Mouse (Mus musculus): ENCODE results near the gene Ndufa6. TPM values are rescaled to one million over a fixed set of nuclear protein-coding genes. Genes with fewer than 3 reads are reported as not detected.
A peak's percentile ranks its signal among the peaks of the same experiment; 100 is the strongest.

Gene Ndufa6
- total RNA-seq, 2 experiments from 2014 or later, result 629 to 669 TPM

- DNase-seq, result peak; percentile 73
These were observed 13.1 kb downstream of the Ndufa6 start for GRCm38 (mm10) chr15:82341036-82341501.

- no peak for DNase-seq
These were observed 13.6 kb downstream of the Ndufa6 start for GRCm38 (mm10) chr15:82340414-82341035.

- no peak for DNase-seq
These were observed 14.4 kb downstream of the Ndufa6 start for GRCm38 (mm10) chr15:82339634-82340254.

- no peak for DNase-seq
These were observed 15.0 kb downstream of the Ndufa6 start for GRCm38 (mm10) chr15:82339150-82339549.

- peak; percentile 98 for DNase-seq
These were observed 15.5 kb downstream of the Ndufa6 start, which contains the start of the genes Naga, Pheta2 and Smdt1 for GRCm38 (mm10) chr15:82338593-82339112. TSS of gene Naga (minus strand) at chr15:82338925. TSS of gene Pheta2 (plus strand) at chr15:82338942. TSS of gene Smdt1 (plus strand) at chr15:82338959.

GRCm38 (mm10) chr15:82337875-82338274 lies 16.2 kb downstream of the Ndufa6 start:
- no peak for DNase-seq

GRCm38 (mm10) chr15:82336629-82337028 lies 17.5 kb downstream of the Ndufa6 start:
- no peak for DNase-seq

- no peak for DNase-seq
These were observed 18.9 kb downstream of the Ndufa6 start for GRCm38 (mm10) chr15:82335194-82335593.

- no peak for DNase-seq
These were observed 28.7 kb downstream of the Ndufa6 start for GRCm38 (mm10) chr15:82325382-82325781.

- no peak for DNase-seq
These were observed 31.9 kb downstream of the Ndufa6 start for GRCm38 (mm10) chr15:82322195-82322594.

GRCm38 (mm10) chr15:82319613-82320012 lies 34.5 kb downstream of the Ndufa6 start:
- no peak for DNase-seq

GRCm38 (mm10) chr15:82317839-82318238 lies 36.3 kb downstream of the Ndufa6 start:
- peak; percentile 50 for DNase-seq

- DNase-seq, result no peak
These were observed 45.7 kb downstream of the Ndufa6 start for GRCm38 (mm10) chr15:82308416-82308815.

GRCm38 (mm10) chr15:82307107-82307506 lies 47.0 kb downstream of the Ndufa6 start:
- DNase-seq, result no peak

Small RNA genes lying within 50 kb of the gene (microRNA-seq; reads per million reads assigned to microRNA genes)
- not detected for gene Mir7684

Other genes with a start within 250 kb of the Ndufa6 start
- gene Ccdc134, start 226.4 kb downstream of the Ndufa6 start, total RNA-seq (2021), result 1 to 10 TPM; 8.6 to 8.7 TPM
- 10 to 100 TPM; 44.6 to 47.5 TPM for gene Srebf2, start 207.1 kb downstream of the Ndufa6 start, total RNA-seq (2021)
- under 1 TPM; 0.12 to 0.45 TPM for gene Shisa8, start 141.5 kb downstream of the Ndufa6 start, total RNA-seq (2021)
- 1 to 10 TPM; 2.1 to 2.7 TPM for gene Tnfrsf13c, start 130.0 kb downstream of the Ndufa6 start, total RNA-seq (2021)
- 10 to 100 TPM; 11.7 to 12.0 TPM for gene Cenpm, start 109.6 kb downstream of the Ndufa6 start, total RNA-seq (2021)
- under 1 TPM; 0.27 to 1.00 TPM for gene 1500009C09Rik, start 101.9 kb downstream of the Ndufa6 start, total RNA-seq (2021)
- gene Sept3, start 79.4 kb downstream of the Ndufa6 start, total RNA-seq (2021), result 1 to 10 TPM; 3.5 to 6.0 TPM
- under 1 TPM in 1 of 2 experiments, not detected in 1; 0.48 TPM for gene Wbp2nl, start 55.4 kb downstream of the Ndufa6 start, total RNA-seq (2021)
- gene Naga, start 15.4 kb downstream of the Ndufa6 start, total RNA-seq (2021), result 10 to 100 TPM; 57.0 to 62.5 TPM
- 1 to 10 TPM; 3.5 to 3.7 TPM for gene Pheta2, start 15.4 kb downstream of the Ndufa6 start, total RNA-seq (2021)
- 100 to 1,000 TPM; 159 to 168 TPM for gene Smdt1, start 15.4 kb downstream of the Ndufa6 start, total RNA-seq (2021)
- 10 to 100 TPM; 32.2 to 35.4 TPM for gene Cyp2d22, start 25.9 kb upstream of the Ndufa6 start, total RNA-seq (2021)
- under 1 TPM in 1 of 2 experiments, not detected in 1; 0.69 TPM for gene Cyp2d11, start 39.7 kb upstream of the Ndufa6 start, total RNA-seq (2021)
- 10 to 100 TPM; 28.6 to 68.7 TPM for gene Cyp2d10, start 52.9 kb upstream of the Ndufa6 start, total RNA-seq (2021)
- gene Cyp2d9, start 79.1 kb upstream of the Ndufa6 start, total RNA-seq (2021), result 1 to 10 TPM; 5.8 to 9.9 TPM
- gene Cyp2d12, start 200.8 kb upstream of the Ndufa6 start, total RNA-seq (2021), result under 1 TPM in 1 of 2 experiments, not detected in 1; 0.27 TPM